Mouse (Mus musculus) stomach, postnatal 0 days (tissue): ENCODE data around the gene Iqcb1.

ENCODE experiments used
- CTCF ChIP-seq: IDR thresholded peaks from 2 replicates; pipeline ENCODE4 v1.5.1; 2016; ENCODE audit warnings: antibody characterized with exemption, low read depth, mild to moderate bottlenecking, moderate library complexity
- EP300 ChIP-seq: optimal IDR thresholded peaks from 2 replicates; pipeline ENCODE3; 2016; ENCODE audit warnings: antibody characterized with exemption

DNA sequence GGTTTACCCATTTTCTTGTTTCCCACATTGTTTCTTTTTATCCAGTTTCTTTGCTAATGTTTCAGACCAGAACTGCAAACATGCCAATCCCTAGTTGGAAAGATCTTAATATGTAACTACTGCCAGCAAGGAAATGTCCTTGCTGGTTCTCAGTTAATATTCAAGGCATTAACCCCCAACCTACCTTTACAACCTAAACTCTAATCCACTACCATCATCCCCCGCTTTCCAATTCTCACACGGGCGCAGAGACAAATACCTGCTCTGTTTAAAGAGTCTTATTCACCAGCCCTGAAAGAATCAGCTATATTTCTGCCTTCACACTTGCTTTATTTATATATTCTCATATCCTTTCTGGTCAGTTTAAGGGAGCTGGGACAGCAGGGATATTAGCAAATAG, 19.6 kb upstream of the Iqcb1 start:
- TF ChIP-seq EP300: no peak
- no peak for TF ChIP-seq CTCF
